Mouse (Mus musculus) right cerebral cortex, adult 18-20 months (tissue): ENCODE measurements around the gene Crnn.

ENCODE experiments used
- DNase-seq: peaks from one replicate; pipeline ENCODE4 v3.0.0; 2022; ENCODE audit warnings: mixed read lengths

Crnn gene

DNA sequence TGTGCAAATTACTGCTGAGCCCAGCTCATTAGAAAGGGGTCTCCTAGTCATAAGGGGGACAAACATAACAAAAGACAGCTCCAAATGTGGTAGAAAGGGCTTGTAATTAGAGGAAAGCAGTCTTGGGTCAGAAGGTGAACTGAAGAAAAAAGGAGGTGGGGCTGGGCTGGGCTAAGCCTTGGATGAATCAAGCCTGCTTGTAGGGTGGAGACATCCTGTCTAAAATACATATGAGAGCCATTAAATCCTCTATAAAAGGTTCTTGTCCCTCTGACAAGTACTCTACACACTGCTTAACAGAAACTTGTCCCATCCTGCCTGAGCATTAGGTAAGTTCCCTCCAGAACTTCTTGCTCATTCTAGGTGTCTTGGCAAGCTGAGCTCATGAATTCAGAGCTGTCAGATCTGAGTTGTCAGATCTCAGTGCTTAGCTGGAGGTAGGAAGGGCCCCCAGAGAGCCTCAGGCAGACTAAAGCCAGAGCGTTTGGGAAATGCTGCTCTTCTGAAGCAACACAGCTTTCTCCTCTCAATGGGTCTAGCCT lies at the start of gene Crnn:
Crnn (plus strand) TSS at position 278 of the 542 bp plus-strand sequence.
- DNase-seq: no peak

DNA sequence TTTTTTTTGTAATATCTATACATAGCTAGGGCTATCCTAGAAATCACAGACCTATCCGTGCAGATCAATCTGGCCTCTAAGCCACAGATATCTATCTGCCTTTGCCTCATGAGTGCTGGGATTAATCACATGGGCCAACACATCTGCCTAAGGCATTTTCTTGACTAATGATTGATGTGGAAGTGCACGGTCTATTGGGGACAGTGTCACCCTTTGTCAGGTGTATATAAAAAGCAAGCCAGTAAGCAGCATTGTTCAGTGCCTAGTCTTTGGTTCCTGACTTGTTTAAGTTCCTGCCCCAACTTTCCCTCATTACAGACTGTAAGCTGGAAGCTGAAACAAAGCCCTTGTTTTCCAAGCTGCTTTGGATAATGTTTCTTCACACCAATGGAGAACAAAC lies 48.1 kb upstream of the Crnn start:
- no peak for DNase-seq

DNA sequence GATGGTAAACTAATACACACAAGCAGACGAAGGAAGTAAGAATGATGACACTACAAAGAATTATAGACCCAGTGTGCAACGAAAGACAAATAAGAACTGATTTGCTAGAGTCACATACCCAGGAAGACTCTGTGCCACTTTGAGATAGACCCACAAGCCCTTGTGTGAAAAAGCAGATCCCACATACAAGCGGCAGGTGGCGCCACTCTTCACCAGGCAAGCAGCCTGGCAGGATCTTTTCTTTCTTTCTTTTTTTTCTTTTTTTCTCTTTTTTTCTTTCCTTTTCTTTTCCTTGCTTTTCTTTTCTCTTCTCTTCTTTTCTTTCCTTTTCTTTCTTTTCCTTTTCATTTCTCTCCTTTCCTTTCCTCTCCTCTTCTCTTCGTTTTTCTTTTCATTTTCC lies 32.9 kb upstream of the Crnn start:
- DNase-seq: no peak

DNA sequence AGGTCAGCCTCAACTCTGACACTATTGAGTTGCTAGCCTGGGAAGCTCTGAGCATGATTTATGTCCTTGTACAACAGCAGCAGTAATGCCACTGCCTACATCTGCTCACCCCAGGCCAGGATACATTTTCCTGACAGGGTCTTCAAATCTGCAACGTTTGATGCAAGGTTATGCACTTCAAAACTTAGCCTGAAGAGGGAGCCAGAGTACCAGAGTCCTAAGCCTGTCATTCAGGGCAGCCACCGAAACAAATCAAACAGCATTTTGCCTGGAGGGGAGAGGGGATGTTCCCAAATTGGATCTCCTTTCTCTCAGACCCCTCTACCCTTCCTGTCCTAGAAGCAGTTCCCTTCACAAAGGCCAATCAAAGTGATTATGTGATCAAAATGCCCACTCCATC lies 30.1 kb upstream of the Crnn start:
- peak; percentile 17 for DNase-seq

DNA sequence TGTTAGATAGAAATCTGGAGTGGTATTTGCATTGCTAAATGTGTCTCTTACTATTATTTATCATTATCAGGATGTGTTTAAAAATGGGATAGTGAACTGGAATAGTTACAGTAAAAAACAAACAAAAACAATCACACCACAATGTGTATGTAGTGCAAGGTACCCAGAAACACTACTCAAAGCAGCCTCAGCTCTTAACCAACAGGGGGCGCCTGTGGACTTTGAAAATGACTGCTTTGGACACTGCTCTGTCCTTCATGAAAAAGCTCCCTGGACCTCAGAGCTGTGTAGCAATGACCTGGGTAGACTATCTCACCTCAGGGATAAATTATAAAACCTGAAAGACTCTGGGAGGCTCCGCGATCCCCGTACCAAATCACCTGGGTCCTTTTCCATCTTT lies 25.5 kb upstream of the Crnn start:
- DNase-seq: no peak

DNA sequence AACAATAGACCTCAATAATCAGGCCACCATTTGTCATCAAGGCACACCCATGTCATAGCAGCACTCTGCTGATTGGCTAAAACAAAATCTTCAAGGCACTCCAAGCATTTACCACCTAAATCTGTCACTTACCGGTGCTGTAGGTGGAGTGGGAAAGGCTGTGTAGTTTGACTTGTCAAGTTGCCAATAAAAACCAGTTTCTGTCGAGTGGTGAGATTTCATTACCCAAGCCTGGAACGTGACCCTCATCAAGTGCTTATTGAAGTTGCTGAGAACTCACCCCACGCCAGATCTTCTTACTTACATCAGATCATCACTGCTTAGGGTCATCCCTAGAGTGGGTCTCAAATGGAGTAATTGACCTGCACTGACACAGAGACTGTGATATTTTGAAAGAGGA lies 16.5 kb upstream of the Crnn start:
- no peak for DNase-seq

DNA sequence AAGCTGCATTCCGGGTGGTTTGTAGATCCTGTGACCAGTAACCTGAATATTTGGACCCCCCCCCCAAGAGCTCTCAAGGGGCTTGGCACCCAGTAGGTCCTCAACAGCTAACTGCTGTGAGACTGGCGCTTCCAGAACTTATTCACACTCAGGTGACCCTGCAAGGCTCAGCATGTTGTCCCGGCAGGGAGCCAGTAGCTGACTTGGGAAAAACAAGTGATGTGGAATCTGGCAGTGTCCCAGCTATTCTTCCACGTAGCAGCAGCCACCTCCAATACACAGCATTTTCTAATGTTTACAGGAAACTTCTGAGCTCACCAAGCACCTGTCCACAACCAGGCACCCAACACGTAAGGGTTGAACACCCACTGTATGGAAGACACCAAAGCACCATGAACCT lies 15.5 kb upstream of the Crnn start:
- no peak for DNase-seq

DNA sequence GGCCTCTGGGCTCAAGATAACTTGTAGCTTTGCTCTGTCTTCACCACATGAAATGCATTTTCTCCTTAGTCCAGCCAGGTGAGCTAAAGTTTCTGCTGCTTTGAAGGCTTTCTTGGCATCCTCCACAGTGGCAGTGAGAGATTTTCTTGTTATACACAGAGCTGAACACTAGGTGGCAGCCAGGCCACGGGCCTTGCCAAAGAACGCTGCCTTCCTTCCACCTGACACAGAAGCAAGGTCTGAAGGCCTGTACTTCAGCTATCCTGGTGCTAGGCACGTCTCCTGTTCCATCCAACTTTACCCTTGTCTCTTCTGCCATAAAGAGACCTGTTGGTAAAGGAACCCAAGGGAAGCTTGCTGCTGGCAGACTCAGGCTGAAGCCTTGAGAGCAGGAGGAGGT lies 14.1 kb upstream of the Crnn start:
- peak; percentile 69 for DNase-seq

DNA sequence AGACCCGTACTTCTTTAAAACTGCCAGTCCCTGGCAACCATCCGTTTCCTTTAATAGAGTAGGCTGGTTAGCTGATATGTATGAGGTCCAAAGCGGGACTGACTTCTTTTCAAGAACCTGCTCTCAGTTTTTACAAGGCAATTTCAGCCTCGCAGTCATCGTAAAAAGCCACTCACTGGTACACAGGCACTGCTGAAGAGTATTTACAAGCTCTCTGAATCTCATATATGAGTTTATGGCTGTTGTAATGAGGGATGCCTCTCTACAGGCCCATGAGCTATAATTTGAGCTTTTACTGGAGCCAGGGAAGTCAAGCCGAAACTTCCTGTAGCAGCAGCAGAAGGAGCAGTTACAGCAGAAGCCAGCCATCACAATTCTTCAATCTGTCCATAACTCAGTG lies 17.9 kb downstream of the Crnn start:
- no peak for DNase-seq

DNA sequence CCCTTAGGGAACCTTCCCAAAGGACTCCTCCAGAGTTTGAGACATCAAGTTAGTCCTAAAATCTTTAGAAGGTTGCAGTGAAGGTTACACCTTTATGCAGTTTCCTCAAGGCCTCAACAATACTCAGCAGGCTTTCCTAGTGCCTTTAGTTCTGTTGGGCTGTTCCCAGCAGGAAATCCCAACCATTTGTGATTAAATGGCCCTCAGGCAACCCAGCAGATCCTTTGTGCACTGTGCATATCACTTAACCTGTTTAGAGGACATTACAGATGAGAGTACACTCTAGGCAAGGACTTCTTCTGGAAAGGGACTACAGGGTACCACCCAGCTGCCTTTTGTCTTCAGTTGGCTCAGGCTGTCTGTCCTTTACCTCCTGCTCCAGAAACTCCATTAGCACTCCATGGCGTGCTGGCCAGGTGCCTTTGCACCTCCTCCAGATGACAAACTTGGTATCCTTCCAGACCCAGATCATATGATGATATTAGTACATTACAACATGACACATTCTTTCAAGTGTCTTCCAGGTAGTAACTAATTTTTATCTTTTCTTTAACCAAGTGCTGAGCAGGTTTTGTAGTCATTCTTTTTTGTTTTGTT lies 18.5 kb downstream of the Crnn start:
- no peak for DNase-seq

DNA sequence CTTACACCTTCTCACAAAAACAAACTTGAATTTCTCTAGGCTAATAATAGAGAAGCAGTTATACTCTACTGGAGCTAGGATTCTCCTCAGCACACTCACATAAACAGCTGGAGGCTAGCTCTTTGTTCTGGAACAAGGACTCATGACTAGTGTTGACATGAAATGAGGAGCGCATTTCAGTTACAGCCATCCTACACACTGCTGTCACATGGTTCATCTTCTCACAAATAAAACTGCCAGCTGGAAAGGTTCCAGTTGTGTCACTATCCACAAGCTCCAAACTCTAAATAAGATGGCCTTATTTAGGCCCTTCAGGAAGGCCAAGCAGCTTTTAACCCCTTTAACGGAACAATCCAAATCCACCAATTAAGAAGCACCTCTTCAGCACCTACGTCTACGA lies 36.3 kb downstream of the Crnn start:
- peak; percentile 2 for DNase-seq

DNA sequence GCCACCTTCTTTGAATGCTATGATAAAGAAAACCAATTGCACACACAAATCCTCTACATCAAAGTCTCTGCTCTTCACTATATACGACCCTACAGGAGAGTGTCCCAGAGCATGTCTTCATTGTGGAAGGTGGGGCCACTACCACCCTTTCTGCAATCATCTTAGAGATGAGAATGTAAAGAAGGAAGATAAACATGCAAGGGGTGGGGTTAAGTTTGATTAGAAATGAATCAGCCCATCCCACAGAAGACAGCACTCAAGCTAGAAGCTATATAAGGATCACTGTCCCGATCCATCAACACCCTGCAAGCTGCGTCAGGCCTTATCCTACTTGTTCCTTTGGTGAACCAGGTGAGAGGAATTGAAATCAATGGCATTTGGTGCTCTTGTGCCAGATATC lies 52.4 kb downstream of the Crnn start, which contains the start of gene Flg2:
Flg2 (plus strand) TSS at position 301 of the 400 bp plus-strand sequence.
- DNase-seq: no peak
